Mouse (Mus musculus): Measurements from ENCODE around the gene Gfpt2. TPM values are rescaled to one million over a fixed set of nuclear protein-coding genes. Genes with fewer than 3 reads are reported as not detected.

Gfpt2 gene
- polyA plus RNA-seq, 1 experiment from 2014 or later = 5.3 TPM

DNA sequence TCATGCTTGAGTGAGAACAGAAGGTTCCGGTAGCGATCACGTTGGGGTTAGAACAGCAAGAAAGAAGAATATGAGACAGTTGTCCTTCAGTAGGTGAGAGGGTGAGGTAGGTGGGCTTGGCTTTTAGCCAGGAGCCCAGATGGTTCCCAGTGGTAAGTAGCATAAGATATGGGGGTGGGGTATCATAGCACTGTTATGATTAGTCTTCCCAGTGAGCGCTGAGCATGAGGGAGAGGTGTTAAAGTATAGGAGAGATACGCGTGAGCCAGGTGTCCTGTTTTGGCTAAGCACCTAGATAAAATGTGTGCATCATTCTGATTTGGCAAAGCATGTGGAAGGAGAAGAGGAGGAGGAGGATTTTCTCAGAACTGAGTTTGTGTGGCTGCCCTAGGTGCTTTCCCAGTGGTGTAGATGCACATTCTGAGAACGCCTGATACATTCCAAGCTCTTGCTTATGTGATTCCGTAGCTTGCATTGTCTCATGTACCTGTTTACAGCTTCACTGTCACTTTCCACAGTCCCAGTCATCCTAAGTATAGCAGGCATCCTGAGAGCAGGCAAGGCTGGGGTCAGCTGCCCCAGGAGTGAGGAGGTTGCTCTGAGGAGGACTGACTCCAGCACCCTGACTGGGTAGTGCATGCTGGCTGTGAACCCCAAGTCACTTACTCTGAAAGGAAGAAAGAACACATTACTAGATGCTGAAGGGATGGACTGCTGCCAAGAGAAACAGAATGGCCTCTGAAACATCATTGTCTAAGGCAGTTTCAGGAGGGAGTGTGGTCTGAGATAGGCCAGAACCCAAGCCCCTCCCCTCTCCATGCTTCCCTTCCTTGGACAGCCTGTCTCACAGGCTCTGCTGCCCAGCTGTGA lies 83.2 kb downstream of the Gfpt2 start:
- no peak overlapping the region for H3K4me3 ChIP-seq
- no peak overlapping the region for H3K4me2 ChIP-seq
- H3K4me1 ChIP-seq (replicated peaks) = peaks cover 13% of the 10 kb centered on the region
- peak; percentile 65; the same call in 1 of the 2 replicates for ATAC-seq (ENCODE audit: low FRiP score)
- peak overlapping the region; percentile 36; the same call in 1 of the 2 replicates for H3K27ac ChIP-seq
- WGBS = 88% methylated on average over 8 of the region's 8 CpGs
- H3K9ac ChIP-seq = no peak overlapping the region
- peaks cover 67% of the 10 kb centered on the region for H3K36me3 ChIP-seq
- no peaks in the 10 kb centered on the region for H3K27me3 ChIP-seq
- no peaks in the 10 kb centered on the region for H3K9me3 ChIP-seq

DNA sequence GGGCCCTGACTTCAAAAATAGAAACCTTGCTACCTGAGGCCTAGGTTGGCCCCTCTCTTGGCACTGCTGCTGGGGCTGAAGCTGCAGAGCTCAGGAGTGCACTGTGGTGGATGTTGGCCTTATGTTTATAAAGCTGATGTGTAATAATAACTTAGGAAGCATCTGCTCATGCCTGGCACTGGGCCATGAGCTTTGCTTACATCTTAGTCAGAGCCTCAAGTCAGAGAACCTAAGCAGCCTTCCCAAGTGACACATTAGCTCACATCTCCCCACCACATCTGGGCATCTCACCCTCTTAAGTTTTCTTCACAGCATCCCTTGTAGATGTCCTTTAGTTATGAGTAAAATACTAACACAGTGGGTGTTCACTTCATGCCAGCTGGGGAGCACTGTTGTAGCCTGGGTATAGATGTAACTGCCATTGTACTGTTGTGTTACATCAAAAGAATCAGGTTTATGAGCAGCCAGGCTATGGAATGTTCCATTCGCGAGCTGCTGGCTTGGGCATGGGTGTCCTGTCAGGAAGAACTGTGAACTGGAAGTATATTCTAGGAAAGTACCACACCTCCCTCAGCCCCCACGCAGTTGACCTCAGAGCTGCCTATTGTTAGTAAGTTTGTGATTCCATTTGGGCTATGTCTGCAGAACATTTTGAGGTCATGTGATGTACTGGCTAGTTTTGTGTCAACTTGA lies 86.1 kb downstream of the Gfpt2 start:
- no peak for ATAC-seq (ENCODE audit: low FRiP score)
- no peak overlapping the region for H3K27ac ChIP-seq
- H3K9me3 ChIP-seq = no peaks in the 10 kb centered on the region
- peaks cover 67% of the 10 kb centered on the region for H3K36me3 ChIP-seq
- H3K27me3 ChIP-seq = no peaks in the 10 kb centered on the region
- H3K9ac ChIP-seq = no peak overlapping the region
- H3K4me3 ChIP-seq = no peak overlapping the region
- H3K4me1 ChIP-seq (replicated peaks) = peaks cover 13% of the 10 kb centered on the region
- WGBS = 87% methylated on average over 3 of the region's 3 CpGs
- no peak overlapping the region for H3K4me2 ChIP-seq

DNA sequence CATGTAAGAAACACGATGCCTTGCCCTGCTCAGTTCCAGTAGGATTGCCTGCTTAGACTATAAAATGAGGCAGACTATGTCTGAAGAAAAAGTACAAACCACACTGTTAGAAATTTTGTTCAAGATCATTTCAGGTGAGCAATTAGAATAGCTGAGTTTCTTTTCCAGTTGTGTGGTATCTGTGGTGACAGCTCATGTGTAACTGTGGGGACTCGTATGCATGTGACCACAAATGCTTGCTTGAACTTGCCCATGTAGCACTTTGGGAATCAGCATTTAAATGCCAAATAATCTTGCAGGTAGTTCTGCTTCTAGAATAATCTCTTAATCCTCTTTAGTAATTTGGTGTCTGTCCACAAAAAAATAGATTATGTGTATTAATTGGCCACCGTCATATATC lies 89.4 kb downstream of the Gfpt2 start:
- ATAC-seq (ENCODE audit: low FRiP score) = no peak
- no peak overlapping the region for H3K4me2 ChIP-seq
- no peak overlapping the region for H3K9ac ChIP-seq
- H3K27me3 ChIP-seq = no peaks in the 10 kb centered on the region
- no peaks in the 10 kb centered on the region for H3K4me1 ChIP-seq (replicated peaks)
- H3K9me3 ChIP-seq = no peaks in the 10 kb centered on the region
- 90% methylated on average over 3 of the region's 3 CpGs for WGBS
- H3K27ac ChIP-seq = no peak overlapping the region
- H3K36me3 ChIP-seq = peaks cover 73% of the 10 kb centered on the region
- H3K4me3 ChIP-seq = no peak overlapping the region

Small RNA genes within 50 kb of the gene (microRNA-seq; reads per million reads assigned to microRNA genes)
- not detected for gene Gm23813

Other genes starting within 250 kb of the Gfpt2 start
- not detected in 2 replicates for gene Olfr1380, start 237.3 kb upstream of the Gfpt2 start, polyA plus RNA-seq (2015; fragmentation: Nextera tagmentation; extraction: Ambion mirVana)
- 1.5 and 2.2 TPM in 2 replicates for gene Flt4, start 184.9 kb upstream of the Gfpt2 start, polyA plus RNA-seq (2015; fragmentation: Nextera tagmentation; extraction: Ambion mirVana)
- gene Scgb3a1, start 130.6 kb upstream of the Gfpt2 start, polyA plus RNA-seq (2015; fragmentation: Nextera tagmentation; extraction: Ambion mirVana) = not detected in 2 replicates
- 57.1 and 57.4 TPM in 2 replicates for gene Cnot6, start 81.5 kb upstream of the Gfpt2 start, polyA plus RNA-seq (2015; fragmentation: Nextera tagmentation; extraction: Ambion mirVana)
- 54.0 TPM in 2 replicates for gene Mapk9, start 52.6 kb downstream of the Gfpt2 start, polyA plus RNA-seq (2015; fragmentation: Nextera tagmentation; extraction: Ambion mirVana)
- gene Rasgef1c, start 107.7 kb downstream of the Gfpt2 start, polyA plus RNA-seq (2015; fragmentation: Nextera tagmentation; extraction: Ambion mirVana) = 14.4 and 16.5 TPM in 2 replicates
- 60.3 and 63.6 TPM in 2 replicates for gene Rnf130, start 231.2 kb downstream of the Gfpt2 start, polyA plus RNA-seq (2015; fragmentation: Nextera tagmentation; extraction: Ambion mirVana)